Mouse (Mus musculus): ENCODE measurements around the gene Angptl7. TPM values are rescaled to one million over a fixed set of nuclear protein-coding genes. Genes with fewer than 3 reads are reported as not detected.

Angptl7 gene
- polyA plus RNA-seq, 1 experiment from 2014 or later = 0.45 TPM

Other genes with a start within 250 kb of the Angptl7 start
- not detected in 2 replicates for gene Disp3, start 212.5 kb downstream of the Angptl7 start, polyA plus RNA-seq (2015; fragmentation: Nextera tagmentation; extraction: Ambion mirVana)
- gene Ubiad1, start 55.7 kb downstream of the Angptl7 start, polyA plus RNA-seq (2015; fragmentation: Nextera tagmentation; extraction: Ambion mirVana) = 11.6 and 12.6 TPM in 2 replicates
- 8.7 and 10.3 TPM in 2 replicates for gene Mtor, start 51.8 kb downstream of the Angptl7 start, polyA plus RNA-seq (2015; fragmentation: Nextera tagmentation; extraction: Ambion mirVana)
- 31.9 and 34.1 TPM in 2 replicates for gene Exosc10, start 58.0 kb upstream of the Angptl7 start, polyA plus RNA-seq (2015; fragmentation: Nextera tagmentation; extraction: Ambion mirVana)
- gene Srm, start 91.0 kb upstream of the Angptl7 start, polyA plus RNA-seq (2015; fragmentation: Nextera tagmentation; extraction: Ambion mirVana) = 128 and 137 TPM in 2 replicates
- gene Masp2, start 102.1 kb upstream of the Angptl7 start, polyA plus RNA-seq (2015; fragmentation: Nextera tagmentation; extraction: Ambion mirVana) = 44.5 and 56.0 TPM in 2 replicates
- 126 and 128 TPM in 2 replicates for gene Tardbp, start 126.6 kb upstream of the Angptl7 start, polyA plus RNA-seq (2015; fragmentation: Nextera tagmentation; extraction: Ambion mirVana)
- gene Gm572, start 142.9 kb upstream of the Angptl7 start, polyA plus RNA-seq (2015; fragmentation: Nextera tagmentation; extraction: Ambion mirVana) = not detected in 2 replicates